Mouse (Mus musculus): Measurements from ENCODE around the gene Glt6d1. TPM values are rescaled to one million over a fixed set of nuclear protein-coding genes. Genes with fewer than 3 reads are reported as not detected.
"Not testable (repeated sequence)": the region's sequence is repeated elsewhere in the genome, so short reads cannot be mapped to it uniquely, and the experiment has no call there.

Glt6d1 gene
- polyA plus RNA-seq (2012; rRNA removed): not detected in 2 replicates

- not testable (repeated sequence) for DNase-seq; H3K27me3 ChIP-seq (ENCODE audit: control insufficient read depth, insufficient read depth, low read length); H3K27ac ChIP-seq (ENCODE audit: insufficient read depth, low read length); H3K4me1 ChIP-seq (ENCODE audit: control insufficient read depth, insufficient read depth, low read length); H3K4me3 ChIP-seq (replicated peaks; ENCODE audit: insufficient read depth, low read depth, low read length)
- WGBS: 55% methylated on average over 1 of the region's 1 CpGs
Measured at GRCm38 (mm10) chr2:25815748-25816147, at the start of gene Glt6d1. Glt6d1 (minus strand) TSS chr2:25815848.

GRCm38 (mm10) chr2:25865412-25865811 lies 49.8 kb upstream of the Glt6d1 start:
- H3K27ac ChIP-seq (ENCODE audit: insufficient read depth, low read length): 0 out of 2 replicates have a peak overlapping the region, but pooled peaks have one; percentile 10
- 6% methylated on average over 4 of the region's 4 CpGs for WGBS
- H3K4me1 ChIP-seq (ENCODE audit: control insufficient read depth, insufficient read depth, low read length): peaks cover 32% of the 10 kb centered on the region
- peak; percentile 48 to 49 for DNase-seq
- no peaks in the 10 kb centered on the region for H3K27me3 ChIP-seq (ENCODE audit: control insufficient read depth, insufficient read depth, low read length)
- peak overlapping the region; percentile 6 for H3K4me3 ChIP-seq (replicated peaks; ENCODE audit: insufficient read depth, low read depth, low read length)
- TF ChIP-seq CTCF (IDR thresholded peaks at IDR 0.05; ENCODE audit: borderline replicate concordance, insufficient read depth, low read depth, low read length) (peak; percentile 39; the same call in 1 of the 2 replicates), POLR2A (IDR thresholded peaks at IDR 0.05; ENCODE audit: borderline replicate concordance, insufficient read depth, low read length) (no peak)

GRCm38 (mm10) chr2:25864230-25864629 lies 48.6 kb upstream of the Glt6d1 start:
- Histone ChIP-seq H3K27ac (ENCODE audit: insufficient read depth, low read length) (peak overlapping the region; percentile 5; the same call in 1 of the 2 replicates), H3K4me3 (replicated peaks; ENCODE audit: insufficient read depth, low read depth, low read length) (peak overlapping the region; percentile 64), H3K4me1 (ENCODE audit: control insufficient read depth, insufficient read depth, low read length) (peaks cover 32% of the 10 kb centered on the region), H3K27me3 (ENCODE audit: control insufficient read depth, insufficient read depth, low read length) (no peaks in the 10 kb centered on the region)
- DNase-seq: peak in 1 of 2 experiments; percentile 51
- no peak for TF ChIP-seq POLR2A (IDR thresholded peaks at IDR 0.05; ENCODE audit: borderline replicate concordance, insufficient read depth, low read length)
- TF ChIP-seq CTCF (IDR thresholded peaks at IDR 0.05; ENCODE audit: borderline replicate concordance, insufficient read depth, low read depth, low read length): no peak; the same call in 1 of the 2 replicates
- WGBS: 2% methylated on average over 18 of the region's 18 CpGs

- H3K27ac ChIP-seq (ENCODE audit: insufficient read depth, low read length): peak within 1 kb of the TSS; percentile 65
- WGBS: under 1% methylated on average over 46 of the region's 53 CpGs
- peak; percentile 67 to 72 for DNase-seq
- peaks cover 32% of the 10 kb centered on the region for H3K4me1 ChIP-seq (ENCODE audit: control insufficient read depth, insufficient read depth, low read length)
- peak within 1 kb of the TSS; percentile 64 for H3K4me3 ChIP-seq (replicated peaks; ENCODE audit: insufficient read depth, low read depth, low read length)
- TF ChIP-seq CTCF (IDR thresholded peaks at IDR 0.05; ENCODE audit: borderline replicate concordance, insufficient read depth, low read depth, low read length) (no peak), POLR2A (IDR thresholded peaks at IDR 0.05; ENCODE audit: borderline replicate concordance, insufficient read depth, low read length) (no peak)
- no peaks in the 10 kb centered on the region for H3K27me3 ChIP-seq (ENCODE audit: control insufficient read depth, insufficient read depth, low read length)
Measured at GRCm38 (mm10) chr2:25863337-25864131, 47.9 kb upstream of the Glt6d1 start, which contains the start of gene Kcnt1. Kcnt1 (plus strand) TSS chr2:25863734.

GRCm38 (mm10) chr2:25862696-25863270 lies 47.1 kb upstream of the Glt6d1 start:
- Histone ChIP-seq H3K4me3 (replicated peaks; ENCODE audit: insufficient read depth, low read depth, low read length) (peak overlapping the region; percentile 64), H3K27me3 (ENCODE audit: control insufficient read depth, insufficient read depth, low read length) (no peaks in the 10 kb centered on the region), H3K27ac (ENCODE audit: insufficient read depth, low read length) (peak overlapping the region; percentile 65), H3K4me1 (ENCODE audit: control insufficient read depth, insufficient read depth, low read length) (peaks cover 32% of the 10 kb centered on the region)
- TF ChIP-seq POLR2A (IDR thresholded peaks at IDR 0.05; ENCODE audit: borderline replicate concordance, insufficient read depth, low read length) (no peak), CTCF (IDR thresholded peaks at IDR 0.05; ENCODE audit: borderline replicate concordance, insufficient read depth, low read depth, low read length) (no peak)
- DNase-seq: peak in 1 of 2 experiments; percentile 38
- WGBS: 25% methylated on average over 5 of the region's 5 CpGs

- peaks cover 32% of the 10 kb centered on the region for H3K4me1 ChIP-seq (ENCODE audit: control insufficient read depth, insufficient read depth, low read length)
- no peak overlapping the region for H3K27ac ChIP-seq (ENCODE audit: insufficient read depth, low read length)
- DNase-seq: peak in 1 of 2 experiments; percentile 50
- no peak overlapping the region for H3K4me3 ChIP-seq (replicated peaks; ENCODE audit: insufficient read depth, low read depth, low read length)
- WGBS: 13% methylated on average over 2 of the region's 2 CpGs
- no peaks in the 10 kb centered on the region for H3K27me3 ChIP-seq (ENCODE audit: control insufficient read depth, insufficient read depth, low read length)
- TF ChIP-seq CTCF (IDR thresholded peaks at IDR 0.05; ENCODE audit: borderline replicate concordance, insufficient read depth, low read depth, low read length) (no peak), POLR2A (IDR thresholded peaks at IDR 0.05; ENCODE audit: borderline replicate concordance, insufficient read depth, low read length) (no peak)
Measured at GRCm38 (mm10) chr2:25862038-25862437, 46.4 kb upstream of the Glt6d1 start.

- Histone ChIP-seq H3K4me1 (ENCODE audit: control insufficient read depth, insufficient read depth, low read length) (peaks cover 21% of the 10 kb centered on the region), H3K4me3 (replicated peaks; ENCODE audit: insufficient read depth, low read depth, low read length) (no peak overlapping the region), H3K27ac (ENCODE audit: insufficient read depth, low read length) (no peak overlapping the region), H3K27me3 (ENCODE audit: control insufficient read depth, insufficient read depth, low read length) (no peaks in the 10 kb centered on the region)
- TF ChIP-seq CTCF (IDR thresholded peaks at IDR 0.05; ENCODE audit: borderline replicate concordance, insufficient read depth, low read depth, low read length): no peak
- TF ChIP-seq POLR2A (IDR thresholded peaks at IDR 0.05; ENCODE audit: borderline replicate concordance, insufficient read depth, low read length): no peak
- 89% methylated on average over 3 of the region's 3 CpGs for WGBS
- no peak for DNase-seq
Measured at GRCm38 (mm10) chr2:25859891-25860290, 44.2 kb upstream of the Glt6d1 start.

- TF ChIP-seq CTCF (IDR thresholded peaks at IDR 0.05; ENCODE audit: borderline replicate concordance, insufficient read depth, low read depth, low read length) (no peak), POLR2A (IDR thresholded peaks at IDR 0.05; ENCODE audit: borderline replicate concordance, insufficient read depth, low read length) (no peak)
- no peaks in the 10 kb centered on the region; the same call in 1 of the 2 replicates for H3K4me1 ChIP-seq (ENCODE audit: control insufficient read depth, insufficient read depth, low read length)
Measured at GRCm38 (mm10) chr2:25853998-25854397, 38.4 kb upstream of the Glt6d1 start.

More at GRCm38 (mm10) chr2:25853998-25854397, 38.4 kb upstream of the Glt6d1 start:
- 79% methylated on average over 5 of the region's 5 CpGs for WGBS
- DNase-seq: no peak
- Histone ChIP-seq H3K4me3 (replicated peaks; ENCODE audit: insufficient read depth, low read depth, low read length) (no peak overlapping the region), H3K27ac (ENCODE audit: insufficient read depth, low read length) (no peak overlapping the region), H3K27me3 (ENCODE audit: control insufficient read depth, insufficient read depth, low read length) (no peaks in the 10 kb centered on the region)
